Mouse (Mus musculus) forebrain, embryonic 14.5 days (tissue): ENCODE measurements at regions not wholly inside any gene's neighbourhood (a gene's known extent, or its start where the extent isn't known, plus 50 kb on each side); places are given as distances from the start of the nearest gene placed in this dataset.

Experiments used
- ATAC-seq: fragments of 200-750 bp; cut with Nextera tagmentation; 2 replicates; pipeline ENCODE4 v1.8.0; 2017; ENCODE audit warnings: mild to moderate bottlenecking, moderate library complexity
- DNase-seq: peaks from one replicate; pipeline ENCODE4 v3.0.0-alpha.2; 2015; ENCODE audit warnings: low spot score
- H3K27ac ChIP-seq: fragments of 300-500 bp; sonication (generic); 2 replicates; pipeline ENCODE4 v1.5.1; 2014; ENCODE audit warnings: low read depth, mild to moderate bottlenecking, control low read depth, low read length, moderate library complexity
- H3K27me3 ChIP-seq: fragments of 300-500 bp; sonication (generic); replicated peaks from 2 replicates; pipeline ENCODE4 v1.6.1; 2014; ENCODE audit warnings: low read length, control low read depth, mixed read lengths; ENCODE audit not compliant: control insufficient read depth, insufficient read depth
- H3K36me3 ChIP-seq: fragments of 300-500 bp; sonication (generic); 2 replicates; pipeline ENCODE4 v1.6.1; 2014; ENCODE audit warnings: low read length, control low read depth; ENCODE audit not compliant: control insufficient read depth, insufficient read depth
- H3K4me1 ChIP-seq: fragments of 300-500 bp; sonication (generic); 2 replicates; pipeline ENCODE4 v1.6.1; 2014; ENCODE audit warnings: antibody characterized with exemption, low read length, control low read depth; ENCODE audit not compliant: control insufficient read depth, insufficient read depth
- H3K4me2 ChIP-seq: fragments of 300-500 bp; sonication (generic); 2 replicates; pipeline ENCODE4 v1.6.1; 2014; ENCODE audit warnings: mild to moderate bottlenecking, control low read depth, low read length
- H3K4me3 ChIP-seq: fragments of 300-500 bp; sonication (generic); 2 replicates; pipeline ENCODE4 v1.5.1; 2014; ENCODE audit warnings: low read depth, low read length, control low read depth
- H3K9ac ChIP-seq: fragments of 300-500 bp; sonication (generic); 2 replicates; pipeline ENCODE4 v1.6.1; 2014; ENCODE audit warnings: mild to moderate bottlenecking, low read length, control low read depth, moderate library complexity
- H3K9me3 ChIP-seq: fragments of 300-500 bp; sonication (generic); replicated peaks from 2 replicates; pipeline ENCODE4 v1.6.1; 2016; ENCODE audit warnings: low read length, control low read depth, mixed read lengths; ENCODE audit not compliant: control insufficient read depth
- WGBS: fragments of 180-500 bp; shearing (Covaris S2); extraction: QIAGEN DNeasy Blood & Tissue Kit; methylation state at CpG from one replicate; pipeline ENCODE4 v1.1.7; 2014; 5-methylcytosine and 5-hydroxymethylcytosine counted together

DNA sequence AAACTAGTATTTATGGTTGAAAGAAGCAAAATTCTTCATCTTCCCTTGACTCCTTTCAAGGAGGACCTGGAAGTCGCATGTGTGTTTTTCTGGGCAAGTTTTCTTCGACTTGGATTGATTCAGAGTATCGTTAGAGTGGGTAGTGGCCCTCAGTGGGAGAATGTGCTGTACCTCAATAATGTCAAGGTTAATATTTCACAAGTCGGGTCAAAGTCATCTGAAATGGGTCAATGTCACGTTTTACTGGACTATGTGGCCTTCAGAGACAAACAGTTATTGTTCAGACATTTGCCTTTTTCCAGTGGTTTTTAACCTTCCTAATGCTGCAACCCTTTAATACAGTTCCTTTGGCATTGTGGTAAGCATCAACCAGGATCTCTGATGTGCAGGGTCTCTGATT is 102.8 kb upstream of the Abca1 start:
- H3K4me2 ChIP-seq = no peak overlapping the region
- no peak overlapping the region for H3K4me3 ChIP-seq
- 93% methylated on average over 5 of the region's 5 CpGs for WGBS
- DNase-seq (no peak), ATAC-seq (no peak)
- H3K4me1 ChIP-seq = peaks cover 13% of the 10 kb centered on the region
- no peaks in the 10 kb centered on the region for H3K27me3 ChIP-seq
- H3K9me3 ChIP-seq = no peaks in the 10 kb centered on the region
- H3K27ac ChIP-seq = no peak overlapping the region
- H3K9ac ChIP-seq = no peak overlapping the region
- H3K36me3 ChIP-seq = no peaks in the 10 kb centered on the region

DNA sequence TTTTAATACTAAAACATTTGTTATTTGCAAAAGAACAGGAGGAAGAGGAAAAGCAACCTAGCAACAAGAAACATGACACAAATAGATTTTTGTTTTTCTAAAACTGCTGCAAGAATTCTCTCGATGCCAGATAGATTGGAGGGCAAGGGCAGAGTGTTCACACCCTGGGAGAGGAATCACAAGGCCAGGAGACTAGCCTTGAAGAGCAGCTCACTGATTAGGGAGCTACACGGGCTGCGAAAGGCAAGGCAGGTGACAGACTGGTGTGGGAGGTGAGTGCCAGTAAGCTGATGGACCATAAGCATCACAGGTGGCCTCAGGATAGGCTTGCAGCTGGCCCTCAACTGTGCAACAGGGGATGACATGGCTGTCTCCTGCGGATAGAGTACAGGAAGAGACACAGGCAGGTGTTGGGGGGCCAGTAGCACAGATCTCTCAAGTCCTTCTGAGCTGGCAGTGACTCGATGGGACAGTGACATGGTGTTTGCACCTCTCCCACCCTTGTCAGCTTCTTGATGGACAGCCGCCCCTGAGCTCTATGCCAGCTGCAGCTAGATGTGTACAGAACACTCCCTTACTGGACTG is 102.0 kb upstream of the Abca1 start:
- Histone ChIP-seq H3K9me3 (no peaks in the 10 kb centered on the region), H3K27me3 (no peaks in the 10 kb centered on the region), H3K36me3 (no peaks in the 10 kb centered on the region), H3K27ac (no peak overlapping the region), H3K4me3 (no peak overlapping the region), H3K4me1 (peaks cover 13% of the 10 kb centered on the region), H3K9ac (no peak overlapping the region), H3K4me2 (no peak overlapping the region)
- ATAC-seq = no peak
- no peak for DNase-seq
- WGBS = 80% methylated on average over 6 of the region's 6 CpGs

DNA sequence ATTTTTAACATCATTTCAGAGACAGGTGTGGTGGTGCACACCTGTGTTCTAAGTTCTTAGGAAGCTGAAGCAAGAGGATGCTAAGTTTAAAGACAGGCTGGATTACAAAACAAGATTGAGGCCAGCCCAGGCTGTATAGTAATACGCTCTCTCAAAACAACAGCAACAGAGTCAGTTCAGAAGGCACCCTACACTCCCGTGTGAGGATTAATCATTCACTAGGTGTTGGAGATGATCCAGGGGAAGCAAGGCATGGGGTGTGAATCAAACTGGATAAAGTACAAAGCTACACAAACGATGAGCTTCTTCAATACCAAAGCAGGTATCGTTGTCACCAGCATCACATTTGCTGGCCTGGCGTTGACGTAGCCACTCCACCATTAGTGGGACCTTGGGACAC is 99.3 kb upstream of the Abca1 start:
- H3K27me3 ChIP-seq = no peaks in the 10 kb centered on the region
- H3K4me2 ChIP-seq = no peak overlapping the region
- ATAC-seq = no peak
- H3K36me3 ChIP-seq = no peaks in the 10 kb centered on the region
- peaks cover 10% of the 10 kb centered on the region for H3K4me1 ChIP-seq
- DNase-seq = no peak
- WGBS = 91% methylated on average over 6 of the region's 6 CpGs
- no peaks in the 10 kb centered on the region for H3K9me3 ChIP-seq
- H3K9ac ChIP-seq = no peak overlapping the region
- no peak overlapping the region for H3K4me3 ChIP-seq
- no peak overlapping the region for H3K27ac ChIP-seq

DNA sequence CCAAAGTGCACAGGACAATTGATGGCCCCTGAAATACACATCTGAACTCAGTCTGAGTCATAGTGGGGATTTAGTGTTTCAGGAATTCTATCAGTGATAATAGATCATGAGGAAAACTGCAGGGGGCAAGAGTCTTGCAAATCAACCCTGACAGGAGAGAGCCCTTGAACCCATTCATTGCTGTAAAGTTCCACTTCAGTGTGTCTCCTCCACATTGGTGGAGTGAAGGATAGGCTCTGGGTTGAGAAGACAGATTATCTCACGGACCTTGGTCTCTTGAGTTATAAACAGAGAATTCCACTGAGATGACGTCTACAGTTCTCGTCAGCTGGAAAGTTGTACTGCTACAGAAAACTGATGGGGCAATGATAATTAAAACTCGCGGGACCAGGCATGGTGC is 97.3 kb upstream of the Abca1 start:
- H3K27ac ChIP-seq = no peak overlapping the region
- ATAC-seq = no peak
- no peaks in the 10 kb centered on the region for H3K36me3 ChIP-seq
- H3K4me2 ChIP-seq = no peak overlapping the region
- no peak overlapping the region for H3K4me3 ChIP-seq
- no peak overlapping the region for H3K9ac ChIP-seq
- 88% methylated on average over 5 of the region's 5 CpGs for WGBS
- no peaks in the 10 kb centered on the region for H3K27me3 ChIP-seq
- H3K9me3 ChIP-seq = no peaks in the 10 kb centered on the region
- DNase-seq = no peak
- H3K4me1 ChIP-seq = peaks cover 9% of the 10 kb centered on the region

DNA sequence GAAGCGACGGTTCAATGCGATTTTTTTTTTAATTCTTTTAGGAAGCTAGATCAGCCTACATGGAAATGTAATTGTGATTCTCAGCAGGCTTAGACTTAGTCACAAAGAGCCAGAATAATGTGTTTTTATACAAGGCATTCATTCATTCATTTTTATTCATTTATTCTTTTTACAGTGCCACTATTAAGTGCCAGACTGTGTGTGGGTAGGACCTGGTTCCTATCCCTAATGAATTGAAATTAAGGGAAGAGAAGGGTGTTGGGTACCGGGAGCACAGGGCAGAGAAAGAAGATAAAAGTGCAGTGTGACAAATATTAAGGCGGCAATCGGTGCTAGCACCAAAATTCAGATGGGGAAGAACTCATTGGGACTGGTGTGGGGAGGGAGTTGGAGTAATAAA is 94.8 kb upstream of the Abca1 start:
- no peaks in the 10 kb centered on the region for H3K9me3 ChIP-seq
- no peak overlapping the region; the same call in 1 of the 2 replicates for H3K27ac ChIP-seq
- WGBS = 33% methylated on average over 6 of the region's 6 CpGs
- peaks cover 9% of the 10 kb centered on the region for H3K4me1 ChIP-seq
- no peaks in the 10 kb centered on the region for H3K36me3 ChIP-seq
- no peak overlapping the region for H3K4me2 ChIP-seq
- DNase-seq = peak; percentile 30
- no peak overlapping the region for H3K9ac ChIP-seq
- H3K4me3 ChIP-seq = no peak overlapping the region
- ATAC-seq = peak; percentile 45
- no peaks in the 10 kb centered on the region for H3K27me3 ChIP-seq

DNA sequence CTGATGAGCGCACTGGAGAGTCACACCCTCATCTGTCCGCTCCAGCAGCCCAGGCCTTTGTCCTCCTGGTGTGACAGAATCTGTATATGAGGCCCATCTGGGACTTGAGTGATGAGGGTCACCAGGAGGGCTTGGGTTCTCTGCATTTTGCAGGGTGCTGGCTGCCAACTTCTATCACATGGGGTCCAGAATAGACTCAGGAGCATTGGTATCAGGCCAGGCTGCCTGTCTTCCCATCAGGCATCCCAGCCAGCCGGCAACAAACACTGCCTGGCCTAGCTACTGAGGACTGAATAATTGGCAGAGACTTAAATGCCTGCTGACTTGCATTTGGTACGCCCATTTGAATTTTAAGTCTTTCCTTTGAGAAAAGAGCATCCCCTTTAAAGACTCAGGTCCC is 94.0 kb upstream of the Abca1 start:
- Histone ChIP-seq H3K27ac (peak overlapping the region; percentile 71), H3K4me3 (no peak overlapping the region), H3K9ac (no peak overlapping the region), H3K36me3 (no peaks in the 10 kb centered on the region), H3K4me2 (no peak overlapping the region), H3K9me3 (no peaks in the 10 kb centered on the region), H3K27me3 (no peaks in the 10 kb centered on the region), H3K4me1 (peaks cover 9% of the 10 kb centered on the region)
- ATAC-seq (peak; percentile 93), DNase-seq (peak; percentile 88)
- WGBS = 17% methylated on average over 4 of the region's 4 CpGs

DNA sequence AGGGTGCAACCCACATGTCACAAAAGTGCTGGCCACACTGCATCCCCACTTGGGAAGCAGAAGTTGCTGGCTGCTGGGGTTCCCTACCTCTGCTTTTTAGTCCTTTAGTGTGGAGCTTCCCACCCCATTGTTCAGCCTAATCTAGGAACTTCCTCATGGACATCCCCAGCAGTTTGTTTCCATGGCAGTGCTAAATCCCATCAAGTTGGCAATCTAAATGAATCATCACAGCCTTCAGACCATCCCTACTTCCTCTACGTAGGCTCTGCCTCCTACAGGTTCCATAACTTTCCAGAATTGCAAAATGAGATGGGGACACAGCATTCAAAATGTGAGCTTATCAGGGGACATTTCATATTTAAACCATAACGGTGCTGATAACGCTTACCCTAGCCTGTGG is 90.6 kb upstream of the Abca1 start:
- H3K4me3 ChIP-seq = no peak overlapping the region
- no peak overlapping the region for H3K4me2 ChIP-seq
- DNase-seq (no peak), ATAC-seq (no peak)
- 93% methylated on average over 3 of the region's 3 CpGs for WGBS
- H3K27me3 ChIP-seq = no peaks in the 10 kb centered on the region
- no peak overlapping the region for H3K27ac ChIP-seq
- no peaks in the 10 kb centered on the region for H3K9me3 ChIP-seq
- peaks cover 9% of the 10 kb centered on the region for H3K4me1 ChIP-seq
- H3K9ac ChIP-seq = no peak overlapping the region
- no peaks in the 10 kb centered on the region for H3K36me3 ChIP-seq

DNA sequence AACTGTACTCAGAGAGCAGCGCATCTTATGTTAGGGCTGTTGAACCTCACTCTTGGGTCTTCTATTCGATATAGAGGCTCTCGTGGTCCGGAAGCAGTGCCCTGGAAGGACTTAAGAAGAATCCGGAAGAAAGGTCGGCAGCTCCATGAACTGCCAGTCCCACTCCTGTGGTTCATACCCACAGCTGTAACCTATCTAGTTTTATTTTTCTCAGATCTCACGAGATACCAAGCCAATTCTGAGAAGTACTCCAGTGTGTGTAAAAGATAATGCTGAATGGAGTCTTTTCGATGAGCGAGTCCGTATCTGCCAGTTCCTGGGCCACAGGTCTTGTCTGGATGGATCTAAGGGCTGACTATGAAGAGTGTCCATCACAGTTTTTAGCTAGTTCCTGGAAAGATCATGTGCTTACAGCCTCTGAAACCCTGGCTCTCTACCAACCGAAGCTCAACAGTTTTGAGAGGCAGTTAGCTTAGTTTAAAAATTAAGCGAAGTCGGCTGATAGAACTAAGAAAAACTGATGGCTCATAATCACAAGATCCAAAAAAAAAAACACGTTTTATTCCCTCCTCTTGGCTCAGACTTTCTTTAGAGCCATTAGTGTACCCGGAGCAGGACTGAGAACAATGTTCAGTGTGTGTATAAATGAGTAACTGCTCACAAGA is 86.5 kb upstream of the Abca1 start:
- no peaks in the 10 kb centered on the region for H3K36me3 ChIP-seq
- H3K9me3 ChIP-seq = no peaks in the 10 kb centered on the region
- DNase-seq = peak; percentile 41
- no peaks in the 10 kb centered on the region for H3K27me3 ChIP-seq
- 74% methylated on average over 15 of the region's 15 CpGs for WGBS
- H3K27ac ChIP-seq = no peak overlapping the region
- no peak for ATAC-seq
- no peak overlapping the region for H3K4me2 ChIP-seq
- H3K9ac ChIP-seq = no peak overlapping the region
- H3K4me3 ChIP-seq = no peak overlapping the region
- no peaks in the 10 kb centered on the region for H3K4me1 ChIP-seq

DNA sequence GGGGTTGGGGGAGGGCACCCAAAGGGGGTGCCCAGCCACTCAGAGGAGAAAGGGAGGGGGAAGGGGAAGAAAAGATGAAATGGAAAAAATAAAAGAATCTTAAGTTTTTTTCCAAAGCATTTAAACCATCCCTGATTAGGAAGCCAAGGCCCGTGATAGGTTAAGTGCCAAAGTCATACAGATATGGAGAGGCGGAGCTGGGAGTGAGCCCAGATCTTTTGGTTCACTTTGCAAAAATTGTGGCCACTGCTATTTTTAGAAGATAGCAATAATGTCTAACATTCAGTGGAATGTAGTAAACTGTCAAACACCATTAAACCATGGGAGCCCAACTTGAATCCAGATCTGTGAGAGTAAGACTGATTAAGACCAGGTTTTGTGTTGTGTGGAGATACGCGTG is 85.9 kb upstream of the Abca1 start:
- Histone ChIP-seq H3K27me3 (no peaks in the 10 kb centered on the region), H3K36me3 (no peaks in the 10 kb centered on the region), H3K27ac (no peak overlapping the region), H3K4me2 (no peak overlapping the region), H3K4me3 (no peak overlapping the region), H3K9me3 (no peaks in the 10 kb centered on the region), H3K4me1 (no peaks in the 10 kb centered on the region), H3K9ac (no peak overlapping the region)
- WGBS = 98% methylated on average over 4 of the region's 4 CpGs
- ATAC-seq (no peak), DNase-seq (no peak)
